Mouse (Mus musculus): Measurements from ENCODE around the gene Ttc25.

GRCm38 (mm10) chr11:100605451-100605850, 60.0 kb downstream of the Ttc25 start:
- TF ChIP-seq CTCF (IDR thresholded peaks at IDR 0.05; ENCODE audit: low read depth) (no peak), EP300 (IDR thresholded peaks at IDR 0.05; ENCODE audit: low read depth) (no peak)

Measured in liver, embryonic 14.5 days (tissue).